ENCODE assay signal across 23 mouse cellular contexts in the genomic region with DNA sequence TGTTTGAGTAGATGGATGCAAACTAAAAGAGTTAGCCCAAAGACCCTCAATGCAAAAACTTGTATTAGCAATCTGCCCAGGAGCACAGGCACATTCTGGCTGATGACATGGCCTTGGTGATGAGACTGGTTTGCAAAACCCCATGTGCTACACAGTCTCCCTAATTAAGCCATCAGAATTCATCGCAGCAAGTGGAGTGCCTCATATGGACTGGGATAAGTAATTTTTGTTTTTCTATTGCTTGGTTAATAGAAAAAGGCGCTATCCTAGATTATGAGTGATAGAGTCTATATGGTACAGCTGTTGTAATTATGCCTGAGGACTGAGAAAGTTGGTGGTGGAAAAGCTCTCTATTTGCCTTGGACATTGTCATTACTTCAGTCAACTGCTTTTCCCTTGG.
"Had no signal": no experiment of that assay in that cellular context is flagged by ENCODE, and none has a peak within 500 bp of the region (broad histone marks: within the 10 kb centered on the region; RNA-seq: fewer than 3 reads in every experiment).

No protein-coding gene starts in this region.

- H3K9ac ChIP-seq: heart, embryonic 12.5 days; intestine, embryonic 15.5 days; limb, embryonic 12.5 days had no signal

- DNase-seq: gastrocnemius, adult 2 months; gastrocnemius, postnatal 10 days; gastrocnemius, postnatal 25 days; heart, adult 18-20 months; heart, postnatal 10 days; heart, postnatal 4 days; kidney, adult 18-20 months; kidney, adult 8-10 months; kidney, postnatal 10 days; kidney, postnatal 25 days; kidney, postnatal 4 days; liver had no signal

- H3K36me3 ChIP-seq: heart, embryonic 10.5 days; heart, embryonic 12.5 days; hindbrain, embryonic 10.5 days; intestine, embryonic 15.5 days; limb, embryonic 10.5 days; limb, embryonic 12.5 days had no signal

- H3K4me3 ChIP-seq: gastrocnemius, adult 2 months; heart, embryonic 10.5 days; heart, embryonic 12.5 days; hindbrain, embryonic 10.5 days; intestine, embryonic 15.5 days; layer of hippocampus, adult 2 months; left cerebral cortex, adult 2 months; limb, embryonic 10.5 days; limb, embryonic 12.5 days had no signal

- ATAC-seq: inflammation-experienced regulatory T-cells, adult 6 months; intestine, embryonic 15.5 days; intestine, postnatal 0 days had no signal

- H3K9me3 ChIP-seq: heart, embryonic 10.5 days; heart, embryonic 12.5 days; hindbrain, embryonic 10.5 days; intestine, embryonic 15.5 days; limb, embryonic 10.5 days; limb, embryonic 12.5 days had no signal

- H3K4me1 ChIP-seq: heart, embryonic 10.5 days; intestine, embryonic 15.5 days; limb, embryonic 10.5 days; limb, embryonic 12.5 days had no signal

- H3K4me2 ChIP-seq: heart, embryonic 12.5 days; intestine, embryonic 15.5 days; limb, embryonic 12.5 days; liver, embryonic 11.5 days had no signal

- H3K27me3 ChIP-seq: heart, embryonic 12.5 days; intestine, embryonic 15.5 days; limb, embryonic 12.5 days had no signal

- H3K27ac ChIP-seq: gastrocnemius, adult 2 months; heart, embryonic 10.5 days; hindbrain, embryonic 10.5 days; intestine, embryonic 15.5 days; layer of hippocampus, adult 2 months; left cerebral cortex, adult 2 months; limb, embryonic 10.5 days; limb, embryonic 12.5 days had no signal
